Mouse (Mus musculus): ENCODE measurements at regions not wholly inside any gene's neighbourhood (a gene's known extent, or its start where the extent isn't known, plus 50 kb on each side); places are given as distances from the start of the nearest gene placed in this dataset.
A peak's percentile ranks its signal among the peaks of the same experiment; 100 is the strongest.

DNA sequence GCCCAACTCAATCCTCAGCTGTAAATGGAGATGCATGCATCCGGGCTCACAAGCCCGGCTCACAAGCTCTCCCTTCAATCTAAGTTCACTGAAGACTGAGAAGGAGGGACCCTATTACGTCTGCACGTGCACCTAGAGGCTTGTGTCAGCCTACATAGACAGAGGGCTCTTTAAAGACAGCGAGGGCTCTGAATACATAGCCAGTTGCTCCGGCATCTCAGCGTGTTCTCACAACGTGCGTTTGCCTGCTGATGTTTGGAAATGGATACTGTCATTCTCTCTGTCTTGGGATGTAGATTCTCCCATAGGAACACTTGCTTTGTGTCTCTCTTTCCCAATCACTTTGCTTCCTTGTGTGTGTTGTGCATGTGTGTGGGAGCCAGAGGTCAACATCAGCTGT, 83.8 kb downstream of the Sox9 start:
- ATAC-seq, result no peak
- Histone ChIP-seq H3K4me2 (no peak overlapping the region), H3K9ac (no peak overlapping the region), H3K9me3 (replicated peaks) (no peaks in the 10 kb centered on the region), H3K4me3 (no peak overlapping the region), H3K27me3 (0 out of 2 replicates have a peak, but pooled peaks cover 3% of the 10 kb centered on the region), H3K36me3 (ENCODE audit: poor library complexity, severe bottlenecking) (no peaks in the 10 kb centered on the region), H3K4me1 (peaks cover 26% of the 10 kb centered on the region), H3K27ac (no peak overlapping the region)
- 89% methylated on average over 9 of the region's 9 CpGs for WGBS

DNA sequence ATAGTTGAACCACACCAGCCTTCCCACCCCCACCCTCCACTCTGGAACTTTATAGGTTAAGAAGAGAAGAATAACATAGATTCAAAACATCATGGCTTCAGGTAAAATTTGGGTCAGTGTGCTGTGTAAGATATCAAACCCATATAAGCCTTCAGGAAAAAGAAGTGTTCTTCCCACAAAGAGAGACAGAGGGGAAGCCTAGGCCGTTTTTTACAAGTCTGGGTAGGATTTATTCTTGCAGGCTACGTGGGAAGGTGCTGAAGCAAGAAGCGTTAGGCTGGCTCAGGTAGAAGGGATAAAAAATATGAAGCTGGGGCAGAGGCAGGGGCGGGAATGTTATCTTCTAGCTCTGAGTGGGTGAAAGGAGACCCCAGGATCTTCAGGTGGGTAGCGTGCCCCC, 87.5 kb downstream of the Sox9 start:
- ATAC-seq, result no peak
- peak overlapping the region; percentile 55 for H3K4me2 ChIP-seq
- peak overlapping the region; percentile 91 for H3K27ac ChIP-seq
- 16% methylated on average over 5 of the region's 5 CpGs for WGBS
- no peaks in the 10 kb centered on the region for H3K9me3 ChIP-seq (replicated peaks)
- H3K4me1 ChIP-seq, result peaks cover 48% of the 10 kb centered on the region
- no peaks in the 10 kb centered on the region for H3K27me3 ChIP-seq
- no peaks in the 10 kb centered on the region for H3K36me3 ChIP-seq (ENCODE audit: poor library complexity, severe bottlenecking)
- peak overlapping the region; percentile 57 for H3K9ac ChIP-seq
- H3K4me3 ChIP-seq, result no peak overlapping the region

DNA sequence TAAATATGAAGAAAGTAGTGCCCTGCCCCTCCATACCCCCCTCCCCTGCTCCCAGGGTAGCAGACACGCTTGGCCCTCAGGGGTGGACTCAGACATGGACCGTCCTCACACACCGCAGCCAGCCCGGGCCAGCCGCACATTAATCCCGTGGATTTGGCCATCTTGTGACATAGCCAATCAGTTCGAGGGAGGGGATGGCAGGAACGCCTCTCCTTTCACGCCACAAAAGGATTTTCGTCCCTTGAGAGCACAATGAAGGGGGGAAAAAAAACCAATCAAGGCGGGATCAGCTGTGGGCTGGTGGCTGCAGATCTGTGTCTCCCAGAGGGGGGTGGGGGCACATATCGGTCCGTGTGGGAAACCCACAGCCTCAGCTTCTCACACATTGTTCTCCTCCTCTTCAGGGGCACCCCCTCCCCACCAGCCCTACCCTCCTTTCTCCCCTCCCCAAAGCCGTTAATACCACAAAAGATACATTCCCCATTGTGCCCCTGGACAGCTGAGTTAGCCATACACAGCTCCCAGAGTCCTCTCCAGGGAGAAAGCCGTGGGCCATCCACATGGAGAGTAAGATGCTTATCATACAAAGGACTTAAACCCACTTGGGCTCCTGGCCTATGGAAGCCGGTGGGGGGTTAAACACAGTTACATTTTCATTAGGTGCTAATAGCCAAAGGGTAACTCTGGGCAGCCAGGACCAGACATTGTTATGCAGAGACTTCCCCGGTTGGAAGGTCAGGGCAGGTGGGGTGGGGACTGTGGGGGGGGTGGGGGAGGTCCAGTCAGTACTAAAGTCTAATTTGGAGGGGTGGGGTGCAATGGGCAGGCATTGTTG, 88.4 kb downstream of the Sox9 start:
- Histone ChIP-seq H3K36me3 (ENCODE audit: poor library complexity, severe bottlenecking) (no peaks in the 10 kb centered on the region), H3K4me2 (peak overlapping the region; percentile 55), H3K9ac (peak overlapping the region; percentile 57), H3K27ac (peak overlapping the region; percentile 91), H3K4me1 (peaks cover 48% of the 10 kb centered on the region), H3K27me3 (no peaks in the 10 kb centered on the region), H3K9me3 (replicated peaks) (no peaks in the 10 kb centered on the region), H3K4me3 (peak overlapping the region; percentile 23)
- 1% methylated on average over 17 of the region's 17 CpGs for WGBS
- peak; percentile 91 for ATAC-seq

DNA sequence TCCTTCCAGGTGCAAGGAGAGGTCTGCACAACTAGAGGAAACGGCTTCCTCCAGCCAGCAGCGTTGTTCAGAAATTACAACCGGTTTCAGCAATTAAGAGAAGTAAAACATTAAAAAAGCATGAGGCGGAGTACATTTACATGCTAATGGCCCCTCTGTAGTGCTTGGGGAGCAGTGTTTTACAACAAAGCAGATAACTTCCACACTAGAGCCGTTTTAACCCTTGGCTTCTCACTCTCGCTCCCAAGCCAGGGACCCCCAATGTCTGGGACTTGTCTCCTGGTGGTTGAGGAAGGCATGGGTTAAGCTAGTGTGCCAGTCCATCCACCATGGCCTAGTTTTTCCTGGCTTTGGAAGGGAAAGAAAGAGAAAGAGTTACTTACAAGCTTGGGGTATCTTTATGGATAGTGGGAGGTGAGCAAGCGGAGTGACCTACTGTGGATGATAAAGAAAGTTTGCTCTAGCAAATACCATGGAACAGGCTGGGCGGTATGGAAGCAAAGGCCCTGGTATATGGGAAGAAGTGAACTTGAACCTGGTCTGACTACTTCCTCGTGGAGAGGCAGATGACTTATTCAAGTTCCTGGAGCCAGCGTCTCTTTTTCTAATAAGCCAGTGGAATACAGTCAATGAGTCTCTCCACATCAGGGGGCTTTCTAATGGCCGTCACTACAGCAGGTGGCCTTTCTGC, 90.8 kb downstream of the Sox9 start:
- Histone ChIP-seq H3K4me2 (peak overlapping the region; percentile 25), H3K4me1 (peaks cover 53% of the 10 kb centered on the region), H3K4me3 (no peak overlapping the region), H3K27ac (peak overlapping the region; percentile 81), H3K27me3 (no peaks in the 10 kb centered on the region), H3K36me3 (ENCODE audit: poor library complexity, severe bottlenecking) (no peaks in the 10 kb centered on the region), H3K9ac (no peak overlapping the region; the same call in 1 of the 2 replicates), H3K9me3 (replicated peaks) (no peaks in the 10 kb centered on the region)
- WGBS, result 22% methylated on average over 11 of the region's 11 CpGs
- ATAC-seq, result peak; percentile 41

DNA sequence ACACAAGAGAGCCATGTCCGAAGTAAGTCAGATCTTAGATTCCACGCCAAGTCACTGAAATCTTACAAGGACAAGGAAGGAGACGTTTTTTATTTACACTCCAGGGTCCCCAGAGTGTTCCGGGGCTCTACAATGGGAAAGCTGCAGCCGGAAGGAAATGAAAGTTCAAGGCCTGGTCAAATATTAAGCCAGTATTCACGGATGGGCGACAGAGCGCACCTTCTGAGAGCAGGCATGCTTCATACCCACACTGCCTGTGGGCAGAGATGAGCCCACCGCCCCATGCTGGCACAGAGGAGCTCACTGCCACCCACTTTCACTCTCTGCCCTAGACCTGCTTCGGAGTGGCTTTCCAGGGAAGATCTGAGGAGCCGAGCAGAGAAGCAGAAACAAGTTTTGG, 92.2 kb downstream of the Sox9 start:
- H3K27me3 ChIP-seq, result no peaks in the 10 kb centered on the region
- no peak overlapping the region for H3K9ac ChIP-seq
- H3K4me2 ChIP-seq, result no peak overlapping the region
- WGBS, result 92% methylated on average over 11 of the region's 11 CpGs
- H3K27ac ChIP-seq, result no peak overlapping the region
- no peak for ATAC-seq
- no peaks in the 10 kb centered on the region for H3K9me3 ChIP-seq (replicated peaks)
- H3K4me1 ChIP-seq, result peaks cover 51% of the 10 kb centered on the region
- H3K4me3 ChIP-seq, result no peak overlapping the region
- H3K36me3 ChIP-seq (ENCODE audit: poor library complexity, severe bottlenecking), result no peaks in the 10 kb centered on the region

DNA sequence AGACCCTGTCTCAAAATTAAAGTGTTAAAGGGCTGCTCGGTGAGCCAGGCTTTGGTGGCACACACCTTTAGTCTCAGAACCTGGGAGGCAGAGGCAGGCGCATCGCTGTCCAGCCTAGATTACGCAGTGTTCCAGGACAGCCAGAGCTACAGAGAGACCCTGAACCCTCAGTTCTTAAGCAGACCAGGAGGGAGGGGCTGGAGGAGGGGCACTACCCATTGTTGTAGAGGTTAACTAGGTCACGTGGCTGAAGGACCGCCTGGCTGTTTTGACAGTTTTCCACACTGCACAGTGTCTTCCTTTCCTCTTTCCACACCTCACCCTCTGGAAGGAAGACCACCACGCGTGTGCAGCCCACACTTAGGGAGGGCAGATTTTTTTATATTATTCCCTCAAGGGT, 94.2 kb downstream of the Sox9 start:
- Histone ChIP-seq H3K9me3 (replicated peaks) (no peaks in the 10 kb centered on the region), H3K4me1 (peaks cover 31% of the 10 kb centered on the region), H3K27ac (no peak overlapping the region), H3K27me3 (no peaks in the 10 kb centered on the region), H3K9ac (no peak overlapping the region), H3K4me2 (no peak overlapping the region), H3K36me3 (ENCODE audit: poor library complexity, severe bottlenecking) (no peaks in the 10 kb centered on the region), H3K4me3 (no peak overlapping the region)
- WGBS, result 37% methylated on average over 8 of the region's 8 CpGs
- no peak for ATAC-seq

DNA sequence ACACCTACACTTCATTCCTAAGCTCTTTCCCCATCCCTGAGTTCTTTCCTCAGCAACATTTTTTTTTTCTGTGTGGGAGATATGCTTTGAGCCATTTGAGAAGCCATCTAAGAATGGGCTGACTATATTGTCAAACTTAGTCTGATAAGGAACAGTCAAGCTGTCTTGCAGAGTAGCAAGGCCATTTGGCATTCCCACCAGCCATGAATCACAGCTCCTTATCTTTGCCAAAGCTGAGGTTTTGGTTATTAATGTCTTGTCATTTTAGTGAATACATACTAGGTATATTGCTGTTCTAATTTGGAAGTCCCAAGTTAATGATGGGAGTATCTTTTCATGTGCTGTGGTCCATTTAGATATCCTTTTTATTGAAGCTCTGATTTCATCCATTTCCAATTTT, 96.4 kb downstream of the Sox9 start:
- ATAC-seq, result no peak
- Histone ChIP-seq H3K4me3 (no peak overlapping the region), H3K36me3 (ENCODE audit: poor library complexity, severe bottlenecking) (no peaks in the 10 kb centered on the region), H3K27ac (no peak overlapping the region), H3K4me1 (peaks cover 9% of the 10 kb centered on the region), H3K9me3 (replicated peaks) (no peaks in the 10 kb centered on the region), H3K4me2 (no peak overlapping the region), H3K9ac (no peak overlapping the region), H3K27me3 (no peaks in the 10 kb centered on the region)

DNA sequence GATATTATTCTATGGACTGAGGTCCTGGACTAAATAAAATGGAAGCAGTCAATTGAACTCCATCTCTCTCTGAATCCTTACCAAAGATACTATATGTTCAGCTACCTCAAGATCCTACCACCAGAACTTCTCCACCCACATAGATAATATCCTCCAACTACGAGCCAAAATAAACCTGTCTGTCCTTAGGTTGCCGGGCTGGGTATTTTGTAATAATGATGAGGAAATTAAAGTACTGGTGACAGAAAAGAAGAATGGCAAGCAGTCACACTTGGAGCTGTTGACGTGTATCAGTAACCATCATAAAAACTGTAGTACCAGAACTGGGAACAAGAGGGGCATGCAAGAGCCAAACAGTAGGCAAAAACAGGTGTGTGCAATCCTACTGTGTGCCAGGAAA, 98.7 kb downstream of the Sox9 start:
- WGBS, result 93% methylated on average over 3 of the region's 3 CpGs
- Histone ChIP-seq H3K4me3 (no peak overlapping the region), H3K9me3 (replicated peaks) (no peaks in the 10 kb centered on the region), H3K27ac (no peak overlapping the region), H3K4me1 (0 out of 2 replicates have a peak, but pooled peaks cover 5% of the 10 kb centered on the region), H3K27me3 (no peaks in the 10 kb centered on the region), H3K36me3 (ENCODE audit: poor library complexity, severe bottlenecking) (no peaks in the 10 kb centered on the region), H3K9ac (no peak overlapping the region), H3K4me2 (no peak overlapping the region)
- no peak for ATAC-seq

DNA sequence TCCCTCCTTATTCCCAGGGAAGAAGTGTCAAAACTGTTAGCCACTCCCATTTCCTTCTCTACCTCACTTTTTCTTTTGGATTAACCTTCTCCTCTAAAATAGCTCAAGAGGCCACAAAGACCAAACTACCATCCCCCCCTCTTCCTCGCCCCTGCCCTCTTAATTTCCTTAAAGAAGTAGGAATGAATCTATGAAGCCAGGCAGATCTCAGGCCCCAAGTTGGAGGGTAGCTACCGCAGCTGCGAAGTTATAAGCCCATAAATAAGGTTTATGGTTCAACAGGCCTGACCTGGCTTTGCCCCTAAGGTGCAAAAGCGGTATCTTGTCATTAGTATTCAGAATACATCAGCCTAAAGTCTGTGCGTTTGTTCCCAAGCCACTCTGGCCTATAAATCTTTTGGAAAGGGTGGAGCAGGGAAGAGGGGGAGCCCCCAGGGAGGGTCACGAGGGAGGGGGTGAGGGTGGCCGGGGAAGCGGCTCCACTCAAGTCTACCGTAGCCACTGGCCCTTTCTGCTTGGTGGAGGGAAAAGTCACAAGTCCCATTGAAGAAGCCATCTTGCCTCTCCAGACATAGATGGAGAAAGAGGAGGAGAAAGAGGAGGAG, 103.4 kb downstream of the Sox9 start:
- Histone ChIP-seq H3K9me3 (replicated peaks) (no peaks in the 10 kb centered on the region), H3K4me3 (no peak overlapping the region), H3K27me3 (no peaks in the 10 kb centered on the region), H3K4me2 (no peak overlapping the region), H3K4me1 (no peaks in the 10 kb centered on the region), H3K27ac (no peak overlapping the region), H3K9ac (no peak overlapping the region), H3K36me3 (ENCODE audit: poor library complexity, severe bottlenecking) (no peaks in the 10 kb centered on the region)
- no peak for ATAC-seq
- WGBS, result 75% methylated on average over 9 of the region's 9 CpGs

DNA sequence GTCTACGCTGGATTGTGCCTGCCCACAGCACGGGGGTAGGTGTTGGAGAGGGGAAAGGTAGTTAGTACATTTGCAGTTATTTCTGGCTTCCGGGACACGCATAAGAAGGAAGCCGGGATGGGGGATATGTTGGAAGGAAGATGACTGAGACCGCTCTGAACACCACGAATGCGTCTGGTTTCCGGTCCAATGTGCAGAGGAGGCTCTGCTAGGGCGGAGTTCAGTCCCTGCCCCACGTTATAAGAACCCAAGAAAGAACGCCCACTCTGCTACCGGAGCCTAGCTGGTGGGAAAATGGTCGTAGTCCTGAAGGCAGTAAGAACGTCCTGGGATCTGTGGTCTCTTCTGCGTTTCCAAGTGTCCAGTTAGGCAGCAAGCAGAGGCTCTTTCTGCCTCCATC, 104.1 kb downstream of the Sox9 start:
- no peak overlapping the region for H3K4me3 ChIP-seq
- H3K9ac ChIP-seq, result no peak overlapping the region
- WGBS, result 91% methylated on average over 16 of the region's 16 CpGs
- H3K27ac ChIP-seq, result no peak overlapping the region
- ATAC-seq, result no peak
- no peaks in the 10 kb centered on the region for H3K9me3 ChIP-seq (replicated peaks)
- no peaks in the 10 kb centered on the region for H3K27me3 ChIP-seq
- no peaks in the 10 kb centered on the region for H3K36me3 ChIP-seq (ENCODE audit: poor library complexity, severe bottlenecking)
- no peaks in the 10 kb centered on the region for H3K4me1 ChIP-seq
- H3K4me2 ChIP-seq, result no peak overlapping the region

DNA sequence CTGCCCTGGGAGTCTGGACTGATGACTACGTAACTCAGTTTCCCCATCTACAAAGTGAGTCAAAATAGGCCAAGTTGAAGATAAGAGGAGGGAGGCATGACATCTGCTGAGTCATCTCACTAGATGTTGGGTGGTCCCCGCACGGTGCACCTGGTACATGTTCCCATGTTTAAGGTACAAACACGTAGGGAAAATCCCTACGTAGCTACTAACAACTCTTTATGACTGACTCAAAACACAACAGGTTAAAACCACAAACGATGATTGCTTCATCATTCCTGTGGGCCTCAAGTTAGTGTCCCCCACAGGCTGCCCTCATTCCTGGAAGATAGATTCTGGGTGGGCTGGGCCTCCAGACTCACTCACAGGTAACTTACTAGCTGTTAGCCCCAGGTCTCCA, 107.7 kb downstream of the Sox9 start:
- Histone ChIP-seq H3K36me3 (ENCODE audit: poor library complexity, severe bottlenecking) (no peaks in the 10 kb centered on the region), H3K4me2 (no peak overlapping the region), H3K27me3 (no peaks in the 10 kb centered on the region), H3K4me1 (no peaks in the 10 kb centered on the region), H3K27ac (no peak overlapping the region), H3K9ac (no peak overlapping the region), H3K4me3 (no peak overlapping the region), H3K9me3 (replicated peaks) (no peaks in the 10 kb centered on the region)
- no peak for ATAC-seq
- 94% methylated on average over 6 of the region's 6 CpGs for WGBS

DNA sequence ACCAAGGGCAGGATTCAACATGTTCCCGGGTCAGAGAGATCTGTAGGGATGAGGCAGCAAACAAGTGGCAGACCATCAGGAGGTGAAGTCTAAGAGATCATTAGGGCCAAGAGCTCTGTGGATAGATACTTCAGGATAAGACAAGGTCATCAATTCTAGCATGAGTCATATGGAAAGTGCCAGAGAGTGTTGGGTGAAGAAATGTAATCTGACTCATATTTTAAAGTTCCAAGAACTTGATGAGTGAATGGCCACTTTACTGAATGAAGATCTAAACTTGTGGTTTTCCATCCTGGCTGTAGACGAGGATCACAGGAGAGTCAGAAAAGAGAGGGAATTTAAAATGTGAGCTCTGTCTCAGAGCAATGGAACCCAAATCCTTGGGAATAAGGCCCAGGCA, 115.6 kb downstream of the Sox9 start:
- Histone ChIP-seq H3K4me3 (no peak overlapping the region), H3K4me1 (no peaks in the 10 kb centered on the region), H3K9me3 (replicated peaks) (no peaks in the 10 kb centered on the region), H3K36me3 (ENCODE audit: poor library complexity, severe bottlenecking) (no peaks in the 10 kb centered on the region), H3K27ac (no peak overlapping the region), H3K9ac (no peak overlapping the region), H3K4me2 (no peak overlapping the region), H3K27me3 (no peaks in the 10 kb centered on the region)
- ATAC-seq, result no peak
- WGBS, result 97% methylated on average over 2 of the region's 2 CpGs
